Mouse (Mus musculus) stomach, postnatal 0 days (tissue): Measurements from ENCODE around the gene Cux1.

Source experiments
- CTCF ChIP-seq: IDR thresholded peaks from 2 replicates; pipeline ENCODE4 v1.5.1; 2016; ENCODE audit warnings: antibody characterized with exemption, low read depth, mild to moderate bottlenecking, moderate library complexity
- EP300 ChIP-seq: optimal IDR thresholded peaks from 2 replicates; pipeline ENCODE3; 2016; ENCODE audit warnings: antibody characterized with exemption

GRCm38 (mm10) chr5:136386757-136387156, 180.5 kb downstream of the Cux1 start:
- TF ChIP-seq CTCF: no peak
- TF ChIP-seq EP300: no peak
